Mouse (Mus musculus) activated CD4-positive, CD25-positive, alpha-beta regulatory T cell, adult 4 months (primary cell): Measurements from ENCODE around the gene Gm10642. TPM values are rescaled to one million over a fixed set of nuclear protein-coding genes. Genes with fewer than 3 reads are reported as not detected.
A peak's percentile ranks its signal among the peaks of the same experiment; 100 is the strongest.

Experiments used
- ATAC-seq: one replicate; pipeline ENCODE4 v1.8.0; 2017
- polyA plus RNA-seq, 2 experiments: library from polyadenylated mRNA; unstranded; fragments of 100-300 nt; shearing (Covaris generic); gene quantifications; one replicate each; pipeline ENCODE4 v1.2.1; 2017

Gm10642 gene
- polyA plus RNA-seq, 2 experiments from 2014 or later, result 0.61 to 0.71 TPM

- no peak for ATAC-seq
These were observed 17.6 kb downstream of the Gm10642 start for GRCm38 (mm10) chr9:70673656-70674055.

GRCm38 (mm10) chr9:70675117-70675516 lies 19.1 kb downstream of the Gm10642 start:
- ATAC-seq, result no peak

- no peak for ATAC-seq
These were observed 19.9 kb downstream of the Gm10642 start for GRCm38 (mm10) chr9:70675961-70676360.

- ATAC-seq, result peak; percentile 95
These were observed 22.7 kb downstream of the Gm10642 start, which contains the start of gene Adam10 for GRCm38 (mm10) chr9:70678682-70679131. Gene Adam10, plus strand, starts transcription at chr9:70678997.

DNA sequence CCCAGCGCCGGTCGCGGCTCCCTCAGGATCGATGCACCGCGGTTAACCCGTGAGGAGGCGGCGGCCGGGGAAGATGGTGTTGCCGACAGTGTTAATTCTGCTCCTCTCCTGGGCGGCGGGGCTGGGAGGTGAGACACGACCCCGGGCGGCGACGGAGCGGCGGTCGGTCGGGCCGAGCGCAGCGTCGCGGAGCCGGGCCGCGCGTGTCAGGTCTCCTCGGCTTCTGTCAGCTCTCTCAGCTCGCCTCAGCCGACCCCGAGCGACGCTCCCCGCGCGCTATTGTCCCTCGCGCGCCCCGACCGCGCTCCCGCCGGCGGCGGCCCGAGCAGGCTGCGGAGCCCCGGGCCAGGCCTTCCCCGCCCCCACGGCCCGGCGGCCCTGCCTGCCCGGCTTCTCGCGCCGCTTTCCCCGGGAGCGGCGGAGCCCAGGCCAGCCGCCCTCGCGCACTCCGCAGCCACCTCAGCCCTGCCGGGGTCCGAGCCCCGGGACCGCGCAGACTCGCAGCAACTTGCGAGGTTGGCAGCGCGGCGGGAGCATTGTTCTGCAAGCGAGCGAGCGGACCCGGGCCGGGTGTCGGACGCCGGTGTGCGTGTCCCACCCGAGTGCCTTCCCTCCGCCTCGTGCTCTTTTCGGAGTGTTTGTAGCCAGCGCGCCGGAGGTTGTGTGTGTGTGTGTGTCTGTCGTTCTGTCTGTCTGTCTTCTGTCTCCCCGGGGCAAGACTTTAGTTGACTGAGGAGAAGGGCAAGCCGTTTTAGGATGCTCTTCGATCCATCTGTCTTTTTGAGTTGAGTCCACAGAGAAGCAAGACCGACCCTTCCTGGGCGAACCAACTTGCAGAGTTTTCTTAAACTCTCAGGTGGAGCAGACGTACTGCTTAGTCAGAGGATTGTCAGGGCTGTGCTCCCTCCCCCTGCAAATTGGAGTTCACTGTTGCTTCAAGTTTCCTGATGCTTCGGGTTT lies 23.4 kb downstream of the Gm10642 start:
- ATAC-seq, result peak; percentile 23

DNA sequence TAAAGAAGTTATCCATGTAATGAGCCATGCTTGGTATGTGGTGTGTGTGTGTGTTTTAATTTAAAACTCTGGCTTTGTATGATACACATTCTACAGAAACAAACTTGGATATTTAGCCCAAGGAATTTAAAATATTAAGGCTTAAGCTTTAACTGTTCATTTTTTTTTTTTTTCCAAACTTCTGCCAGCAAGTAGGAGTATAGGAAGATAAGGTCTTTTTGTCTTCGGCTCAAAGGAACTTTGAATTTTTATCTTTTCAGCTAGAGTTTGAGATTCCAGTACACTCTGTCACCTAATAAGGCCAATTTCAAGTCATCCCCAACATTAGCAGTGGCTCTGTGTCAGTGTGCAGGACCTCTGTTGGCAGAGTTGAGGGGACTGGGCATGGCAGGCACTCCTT lies 26.2 kb downstream of the Gm10642 start:
- ATAC-seq, result no peak

DNA sequence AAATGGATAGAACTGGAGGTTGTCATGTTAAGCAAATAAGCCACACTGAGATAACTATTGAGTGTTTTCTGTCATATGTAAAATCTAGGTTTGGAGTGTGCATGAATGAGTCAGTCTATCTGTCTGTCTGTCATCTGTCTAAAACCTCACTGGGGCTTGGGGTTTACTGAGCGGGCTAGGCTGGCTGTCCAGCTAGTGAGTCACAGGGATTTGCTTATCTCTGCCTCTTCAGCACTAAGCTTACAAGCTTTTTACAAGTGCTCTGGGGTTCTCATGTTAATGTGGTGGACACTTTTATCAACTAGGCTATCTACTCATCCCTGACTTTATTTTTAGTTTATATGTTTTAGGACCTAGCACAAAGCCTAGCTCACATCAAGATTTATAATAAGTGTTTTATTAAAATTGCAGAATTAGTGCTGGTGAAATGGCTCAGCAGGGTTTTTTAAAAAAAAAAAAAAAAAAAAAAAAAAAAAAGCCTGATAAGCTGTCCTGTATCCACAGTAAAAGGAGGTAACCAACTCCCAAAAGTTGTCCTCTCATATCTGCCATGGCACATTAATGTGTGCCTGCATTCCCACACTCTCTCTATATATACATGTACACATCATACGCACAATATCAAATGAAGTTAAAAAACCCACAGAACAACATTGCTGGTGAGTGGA lies 32.4 kb downstream of the Gm10642 start:
- ATAC-seq, result no peak

GRCm38 (mm10) chr9:70689926-70690325 lies 33.9 kb downstream of the Gm10642 start:
- ATAC-seq, result no peak

DNA sequence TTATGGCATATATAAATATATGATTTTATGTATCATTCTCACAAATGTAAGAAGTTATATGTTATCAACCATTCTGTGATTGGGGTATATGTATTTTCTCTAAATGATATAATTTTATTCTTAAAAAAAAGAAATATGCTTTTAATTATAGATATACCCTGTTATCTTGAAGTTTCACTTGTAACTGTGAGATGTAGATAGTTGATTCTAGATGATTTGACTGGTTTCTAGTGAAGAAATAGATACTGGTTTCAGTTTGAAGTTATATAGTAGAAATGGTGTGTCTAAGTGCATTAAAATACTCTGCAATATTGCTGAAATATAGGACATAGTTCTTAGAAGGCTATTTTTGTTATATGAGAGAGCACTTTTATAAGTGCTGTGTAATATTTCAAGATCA lies 34.5 kb downstream of the Gm10642 start:
- ATAC-seq, result no peak

DNA sequence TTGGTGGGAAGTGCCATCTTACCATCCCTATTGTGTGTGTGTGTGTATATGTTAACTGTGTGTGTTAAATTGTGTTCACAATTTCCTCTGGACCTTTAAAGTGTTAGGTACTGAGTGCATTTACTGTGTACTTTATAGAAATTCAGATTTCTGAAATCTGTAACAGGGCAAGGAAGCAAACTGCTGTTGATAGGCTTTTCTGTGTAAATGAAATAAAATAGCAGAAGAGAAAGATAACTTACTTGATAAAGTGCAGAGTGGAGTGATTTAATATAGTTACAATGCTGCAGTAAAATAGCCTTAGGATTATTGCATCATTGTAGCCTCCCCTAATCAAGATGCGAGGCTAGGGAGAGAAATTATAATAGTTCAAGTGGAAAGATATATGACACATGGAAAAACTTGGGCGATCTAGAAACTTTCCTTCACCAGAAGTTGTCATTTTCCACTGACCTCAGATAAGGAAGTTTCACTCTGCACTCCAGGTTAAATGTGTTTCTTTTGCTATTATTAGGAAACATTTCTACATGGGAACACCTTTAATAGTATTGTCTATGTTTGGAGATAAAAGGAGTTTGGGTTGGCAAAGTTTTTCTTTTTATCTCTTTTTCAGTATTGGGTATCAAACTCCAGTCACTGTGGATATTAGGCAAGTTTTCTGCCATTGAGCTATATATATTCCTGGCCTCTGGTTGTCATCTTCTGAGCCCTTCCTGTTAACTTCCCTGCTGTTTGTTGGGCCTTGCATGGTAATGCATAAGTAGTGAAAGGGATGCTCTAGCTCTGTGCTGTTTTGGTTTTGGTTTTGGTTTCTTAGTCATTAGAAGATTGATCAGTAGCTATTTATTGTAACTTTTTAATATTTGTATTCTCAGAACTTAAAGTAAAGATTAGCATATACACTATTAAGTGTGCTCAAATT lies 36.0 kb downstream of the Gm10642 start:
- peak; percentile 84 for ATAC-seq

- ATAC-seq, result no peak
These were observed 39.7 kb downstream of the Gm10642 start for GRCm38 (mm10) chr9:70695723-70696122.

DNA sequence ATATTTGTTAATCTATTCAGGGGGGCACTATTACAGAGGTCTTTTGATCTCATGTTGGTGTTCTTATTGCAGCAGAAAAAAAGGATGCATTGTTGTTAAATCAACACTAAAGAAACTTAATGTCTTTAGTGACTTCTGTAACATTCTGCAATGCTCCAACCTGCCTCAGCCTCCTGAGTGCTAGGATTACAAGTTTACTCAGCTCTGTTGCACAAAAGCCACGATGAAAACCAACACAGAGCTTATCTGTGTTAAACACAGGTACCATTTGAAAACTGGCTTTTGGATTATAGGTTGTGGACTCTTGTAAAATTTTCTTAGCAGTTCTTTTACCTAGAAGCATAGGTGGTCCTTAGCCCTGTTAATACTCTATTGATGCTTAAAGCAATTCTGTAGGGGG lies 42.0 kb downstream of the Gm10642 start:
- ATAC-seq, result no peak

- ATAC-seq, result no peak
These were observed 47.6 kb downstream of the Gm10642 start for GRCm38 (mm10) chr9:70703597-70704203.

DNA sequence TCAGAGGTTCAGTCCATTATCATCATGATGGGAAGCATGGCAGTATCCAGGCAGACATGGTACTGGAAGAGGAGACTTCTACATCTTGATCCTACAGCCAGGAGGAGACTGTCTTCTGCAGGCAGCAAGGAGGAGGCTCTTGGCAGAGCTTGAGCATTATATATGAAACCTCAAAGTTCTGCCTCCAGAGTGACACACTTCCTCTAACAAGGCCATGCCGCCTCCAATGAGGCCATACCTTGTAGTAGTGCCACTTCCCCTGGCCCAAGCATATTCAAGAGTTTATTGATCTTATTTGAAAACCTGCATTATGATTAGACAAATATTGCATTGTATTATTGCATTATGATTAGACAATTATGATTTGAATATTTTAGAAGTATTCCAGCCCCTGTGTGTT lies 50.4 kb downstream of the Gm10642 start:
- ATAC-seq, result no peak

Other genes starting within 250 kb of the Gm10642 start
- gene Ccnb2, start 234.7 kb upstream of the Gm10642 start, polyA plus RNA-seq, result 10 to 100 TPM; 58.6 to 77.7 TPM
- 10 to 100 TPM; 24.5 to 26.4 TPM for gene Rnf111, start 152.5 kb upstream of the Gm10642 start, polyA plus RNA-seq
- 10 to 100 TPM; 57.6 to 83.6 TPM for gene Sltm, start 113.5 kb upstream of the Gm10642 start, polyA plus RNA-seq
- gene Mindy2, start 923 bp downstream of the Gm10642 start, polyA plus RNA-seq, result 10 to 100 TPM in 1 of 2 experiments, 1 to 10 TPM in 1; 9.0 to 14.8 TPM
- gene Adam10, start 22.7 kb downstream of the Gm10642 start, polyA plus RNA-seq, result 10 to 100 TPM; 72.7 to 77.6 TPM